Mouse (Mus musculus) CH12.LX (cell line): ENCODE data around the gene Chst5. TPM values are rescaled to one million over a fixed set of nuclear protein-coding genes. Genes with fewer than 3 reads are reported as not detected.

ENCODE experiments used
- DNase-seq: peaks from one replicate; pipeline ENCODE4 v3.0.0-alpha.2; 2013; ENCODE audit errors: extremely low read depth
- H3K27ac ChIP-seq: 2 replicates; pipeline ENCODE4 v1.5.1; 2012; ENCODE audit warnings: low read depth, mild to moderate bottlenecking, control low read depth, moderate library complexity; ENCODE audit not compliant: insufficient read depth
- H3K27me3 ChIP-seq: replicated peaks from 2 replicates; pipeline ENCODE3; 2012; ENCODE audit warnings: inconsistent platforms
- H3K36me3 ChIP-seq, 2 experiments: replicated peaks in 1 of 2; 2 replicates each; pipeline versions ENCODE3 to v1.6.1; 2012; ENCODE audit warnings: inconsistent platforms in 1 of 2, low read length in 1 of 2, mild to moderate bottlenecking in 1 of 2, mixed read lengths in 1 of 2, moderate library complexity in 1 of 2; ENCODE audit not compliant: control insufficient read depth in 1 of 2, insufficient read depth in 1 of 2
- H3K4me1 ChIP-seq, 2 experiments: 2 replicates each; pipeline ENCODE4 v1.6.1; 2012; ENCODE audit warnings: inconsistent platforms in 1 of 2, moderate library complexity in 1 of 2; ENCODE audit not compliant: insufficient read depth in 2 of 2, control insufficient read depth in 1 of 2
- H3K4me2 ChIP-seq: 2 replicates; pipeline ENCODE4 v1.6.1; 2012; ENCODE audit warnings: low read depth, mild to moderate bottlenecking, control low read depth; ENCODE audit not compliant: poor library complexity, insufficient read depth, severe bottlenecking
- H3K4me3 ChIP-seq, 3 experiments: fragments of 150-350 bp in 1 of 3; sonication (generic) in 1 of 3; replicated peaks in 1 of 3; 2 replicates each; pipeline versions ENCODE3 to v1.5.1; 2011 to 2012; ENCODE audit warnings: low read depth in 2 of 3, low read length in 2 of 3, mild to moderate bottlenecking in 2 of 3, moderate library complexity in 2 of 3, control low read depth in 1 of 3, improper control_type of control experiment in 1 of 3, inconsistent platforms in 1 of 3, mixed read lengths in 1 of 3; ENCODE audit not compliant: poor library complexity in 1 of 3
- H3K79me2 ChIP-seq: replicated peaks from 2 replicates; pipeline ENCODE4 v1.6.1; 2012; ENCODE audit warnings: mild to moderate bottlenecking, moderate library complexity; ENCODE audit not compliant: control insufficient read depth, poor library complexity, insufficient read depth, severe bottlenecking; ENCODE audit errors: extremely low read depth
- H3K9ac ChIP-seq: 2 replicates; pipeline ENCODE4 v1.6.1; 2012; ENCODE audit warnings: low read depth, mild to moderate bottlenecking, control low read depth, moderate library complexity; ENCODE audit not compliant: insufficient read depth
- H3K9me3 ChIP-seq: replicated peaks from 2 replicates; pipeline ENCODE3; 2012; ENCODE audit warnings: low read length, inconsistent platforms, mixed read lengths
- BHLHE40 ChIP-seq: IDR thresholded peaks from 2 replicates; pipeline ENCODE4 v1.6.1; 2011; ENCODE audit warnings: mild to moderate bottlenecking, low read depth, low read length, improper control_type of control experiment
- CHD1 ChIP-seq: IDR thresholded peaks from 2 replicates; pipeline ENCODE4 v1.6.1; 2012; ENCODE audit warnings: low read depth, low read length, improper control_type of control experiment, inconsistent platforms
- CHD2 ChIP-seq: IDR thresholded peaks from 2 replicates; pipeline ENCODE4 v1.6.1; 2011; ENCODE audit warnings: low read length, improper control_type of control experiment
- CTCF ChIP-seq, 2 experiments: IDR thresholded peaks in 1 of 2; conservative IDR thresholded peaks in 1 of 2; 2 replicates each; pipeline ENCODE4 v1.5.1; 2011 to 2012; ENCODE audit warnings: low read depth in 2 of 2, low read length in 2 of 2, improper control_type of control experiment in 1 of 2, inconsistent platforms in 1 of 2, mild to moderate bottlenecking in 1 of 2, moderate library complexity in 1 of 2
- E2F4 ChIP-seq: IDR thresholded peaks from 2 replicates; pipeline ENCODE4 v1.6.1; 2011; ENCODE audit warnings: low read depth, low read length, improper control_type of control experiment; ENCODE audit not compliant: insufficient replicate concordance
- ELF1 ChIP-seq: IDR thresholded peaks from 2 replicates; pipeline ENCODE4 v1.6.1; 2014; ENCODE audit warnings: low read depth, mild to moderate bottlenecking, inconsistent platforms, low read length, improper control_type of control experiment
- EP300 ChIP-seq: IDR thresholded peaks from 2 replicates; pipeline ENCODE4 v1.6.1; 2011; ENCODE audit warnings: low read length, improper control_type of control experiment
- ETS1 ChIP-seq: conservative IDR thresholded peaks from 2 replicates; pipeline ENCODE4 v1.6.1; 2012; ENCODE audit warnings: low read depth, mild to moderate bottlenecking, inconsistent platforms, low read length, improper control_type of control experiment, moderate library complexity
- GABPA ChIP-seq: IDR thresholded peaks from 2 replicates; pipeline ENCODE4 v1.6.1; 2012; ENCODE audit warnings: low read depth, low read length, improper control_type of control experiment, inconsistent platforms; ENCODE audit not compliant: insufficient replicate concordance
- HCFC1 ChIP-seq: IDR thresholded peaks from 2 replicates; pipeline ENCODE4 v1.6.1; 2012; ENCODE audit warnings: low read depth, mild to moderate bottlenecking, inconsistent platforms, low read length, improper control_type of control experiment
- IRF4 ChIP-seq: IDR thresholded peaks from 2 replicates; pipeline ENCODE4 v1.6.1; 2014; ENCODE audit warnings: low read depth, mild to moderate bottlenecking, inconsistent platforms, low read length, improper control_type of control experiment
- JUN ChIP-seq: IDR thresholded peaks from 2 replicates; pipeline ENCODE4 v1.6.1; 2011; ENCODE audit warnings: low read depth, mild to moderate bottlenecking, low read length, improper control_type of control experiment, moderate library complexity; ENCODE audit not compliant: insufficient read depth
- JUND ChIP-seq: conservative IDR thresholded peaks from 2 replicates; pipeline ENCODE4 v1.6.1; 2011; ENCODE audit warnings: low read depth, low read length, improper control_type of control experiment
- KAT2A ChIP-seq: IDR thresholded peaks from 2 replicates; pipeline ENCODE4 v1.6.1; 2012; ENCODE audit warnings: low read length, improper control_type of control experiment, inconsistent platforms; ENCODE audit not compliant: insufficient replicate concordance
- MAFK ChIP-seq: IDR thresholded peaks from 2 replicates; pipeline ENCODE4 v1.6.1; 2011; ENCODE audit warnings: low read length, improper control_type of control experiment; ENCODE audit not compliant: insufficient replicate concordance
- MAX ChIP-seq: IDR thresholded peaks from 2 replicates; pipeline ENCODE4 v1.6.1; 2011; ENCODE audit warnings: low read length, improper control_type of control experiment
- MAZ ChIP-seq: IDR thresholded peaks from 2 replicates; pipeline ENCODE4 v1.6.1; 2012; ENCODE audit warnings: low read depth, mild to moderate bottlenecking, inconsistent platforms, low read length, improper control_type of control experiment, moderate library complexity
- MEF2A ChIP-seq: IDR thresholded peaks from 2 replicates; pipeline ENCODE4 v1.6.1; 2014; ENCODE audit warnings: low read depth, mild to moderate bottlenecking, inconsistent platforms, low read length, improper control_type of control experiment, borderline replicate concordance
- MXI1 ChIP-seq: IDR thresholded peaks from 2 replicates; pipeline ENCODE4 v1.6.1; 2011; ENCODE audit warnings: mild to moderate bottlenecking, low read depth, low read length, improper control_type of control experiment
- MYC ChIP-seq: IDR thresholded peaks from 2 replicates; pipeline ENCODE4 v1.6.1; 2011; ENCODE audit warnings: low read depth, mild to moderate bottlenecking, improper control_type of control experiment, low read length
- NELFE ChIP-seq: IDR thresholded peaks from 2 replicates; pipeline ENCODE4 v1.6.1; 2011; ENCODE audit warnings: low read depth, low read length, improper control_type of control experiment
- NRF1 ChIP-seq: IDR thresholded peaks from 2 replicates; pipeline ENCODE4 v1.6.1; 2014; ENCODE audit warnings: low read depth, mild to moderate bottlenecking, inconsistent platforms, low read length, improper control_type of control experiment, moderate library complexity
- PAX5 ChIP-seq: IDR thresholded peaks from 2 replicates; pipeline ENCODE4 v1.6.1; 2012; ENCODE audit warnings: low read length, inconsistent platforms, mixed read lengths
- POLR2A ChIP-seq: IDR thresholded peaks from 2 replicates; pipeline ENCODE4 v1.6.1; 2011; ENCODE audit warnings: low read depth, mild to moderate bottlenecking, improper control_type of control experiment, low read length
- POLR2AphosphoS2 ChIP-seq: IDR thresholded peaks from 2 replicates; pipeline ENCODE4 v1.6.1; 2011; ENCODE audit warnings: low read depth, low read length, improper control_type of control experiment
- RAD21 ChIP-seq: IDR thresholded peaks from 2 replicates; pipeline ENCODE4 v1.6.1; 2011; ENCODE audit warnings: low read depth, mild to moderate bottlenecking, low read length, improper control_type of control experiment, moderate library complexity
- RCOR1 ChIP-seq: conservative IDR thresholded peaks from 2 replicates; pipeline ENCODE4 v1.6.1; 2012; ENCODE audit warnings: low read depth, mild to moderate bottlenecking, inconsistent platforms, low read length, improper control_type of control experiment
- SIN3A ChIP-seq: IDR thresholded peaks from 2 replicates; pipeline ENCODE4 v1.6.1; 2012; ENCODE audit warnings: low read length, improper control_type of control experiment, inconsistent platforms
- SMC3 ChIP-seq: IDR thresholded peaks from 2 replicates; pipeline ENCODE4 v1.6.1; 2011; ENCODE audit warnings: low read depth, low read length, improper control_type of control experiment
- TBP ChIP-seq: conservative IDR thresholded peaks from 2 replicates; pipeline ENCODE4 v1.6.1; 2011; ENCODE audit warnings: low read depth, low read length, improper control_type of control experiment
- TCF12 ChIP-seq: IDR thresholded peaks from 2 replicates; pipeline ENCODE4 v1.6.1; 2014; ENCODE audit warnings: low read depth, mild to moderate bottlenecking, inconsistent platforms, low read length, improper control_type of control experiment
- UBTF ChIP-seq: IDR thresholded peaks from 2 replicates; pipeline ENCODE4 v1.6.1; 2012; ENCODE audit warnings: low read depth, mild to moderate bottlenecking, inconsistent platforms, low read length, improper control_type of control experiment, moderate library complexity
- USF1 ChIP-seq: IDR thresholded peaks from 2 replicates; pipeline ENCODE4 v1.6.1; 2014; ENCODE audit warnings: low read depth, mild to moderate bottlenecking, inconsistent platforms, low read length, improper control_type of control experiment
- USF2 ChIP-seq: conservative IDR thresholded peaks from 2 replicates; pipeline ENCODE4 v1.6.1; 2011; ENCODE audit warnings: low read depth, low read length, improper control_type of control experiment
- ZC3H11A ChIP-seq: IDR thresholded peaks from 2 replicates; pipeline ENCODE4 v1.6.1; 2012; ENCODE audit warnings: low read depth, mild to moderate bottlenecking, inconsistent platforms, low read length, improper control_type of control experiment
- ZKSCAN1 ChIP-seq: IDR thresholded peaks from 2 replicates; pipeline ENCODE4 v1.6.1; 2012; ENCODE audit warnings: low read depth, inconsistent platforms, low read length, improper control_type of control experiment, borderline replicate concordance
- ZMIZ1 ChIP-seq: IDR thresholded peaks from 2 replicates; pipeline ENCODE4 v1.6.1; 2012; ENCODE audit warnings: low read depth, mild to moderate bottlenecking, inconsistent platforms, low read length, improper control_type of control experiment
- ZNF384 ChIP-seq: IDR thresholded peaks from 2 replicates; pipeline ENCODE4 v1.6.1; 2012; ENCODE audit warnings: low read depth, low read length, improper control_type of control experiment, inconsistent platforms
- dilution Hi-C: fragments of 300-500 bp; cut with MboI; formaldehyde crosslinking; loops from 2 replicates; pipeline ENCODE4 v1.14.3; 2020; ENCODE audit warnings: low sequenced_read_pairs; ENCODE audit not compliant: extremely low pct_unique_long_range_greater_than_20kb, extremely low pct_ligation_motif_present
- in situ Hi-C: fragments of 300-500 bp; cut with MboI; formaldehyde crosslinking; loops from 3 replicates; pipeline ENCODE4 v1.14.3; 2019; ENCODE audit warnings: low sequenced_read_pairs, low pct_ligation_motif_present, low pct_unique_long_range_greater_than_20kb, mixed read lengths
- polyA plus RNA-seq: library from polyadenylated mRNA; unstranded; fragments of >175 nt; gene quantifications from 2 replicates; pipeline ENCODE4 v1.2.1, GENCODE M21; 2012; ENCODE audit warnings: low read depth; ENCODE audit not compliant: insufficient read length
- total RNA-seq, 2 experiments: library from RNA; depleted of rRNA; stranded (reverse); fragments of 300-350 nt in 1 of 2; fragments of >200 nt in 1 of 2; gene quantifications; 2 replicates each; pipeline ENCODE4 v1.2.3; 2012 to 2014

The Chst5 gene
- total and polyA plus RNA-seq, 3 experiments, result not detected

GRCm38 (mm10) chr8:111939516-111940142 lies 29.4 kb upstream of the Chst5 start:
- H3K4me3 ChIP-seq, result peak overlapping the region; percentile 92 to 98 (median 98)
- no peaks in the 10 kb centered on the region for H3K9me3 ChIP-seq
- in situ Hi-C loops (no loop called here), dilution Hi-C loops (no loop called here)
- DNase-seq, result peak; percentile 87
- H3K27ac ChIP-seq, result no peak overlapping the region
- H3K9ac ChIP-seq, result peak overlapping the region; percentile 60; the same call in 1 of the 2 replicates
- peaks cover 12 to 23% of the 10 kb centered on the region in 2 experiments for H3K36me3 ChIP-seq
- TF ChIP-seq USF1 (peak; percentile 78), EP300 (no peak; the same call in 1 of the 2 replicates), MXI1 (peak; percentile 62; the same call in 1 of the 2 replicates), NRF1 (no peak), KAT2A (no peak), HCFC1 (no peak), POLR2A (peak; percentile 36; the same call in 1 of the 2 replicates), SIN3A (peak; percentile 33; the same call in 1 of the 2 replicates), UBTF (no peak), BHLHE40 (peak; percentile 96), ZMIZ1 (no peak), MEF2A (no peak), RAD21 (no peak), ZNF384 (no peak; the same call in none of the 2 replicates), ELF1 (peak; percentile 91), IRF4 (no peak; the same call in 1 of the 2 replicates), JUN (no peak), CHD1 (no peak), JUND (0 out of 2 replicates have a peak, but pooled peaks have one; percentile 9), MAFK (no peak), CHD2 (peak; percentile 71; the same call in 1 of the 2 replicates), E2F4 (no peak), ZKSCAN1 (no peak), TCF12 (peak; percentile 58; the same call in 1 of the 2 replicates), POLR2AphosphoS2 (no peak), TBP (0 out of 2 replicates have a peak, but pooled peaks have one; percentile 17), PAX5 (no peak), NELFE (0 out of 2 replicates have a peak, but pooled peaks have one; percentile 12), RCOR1 (no peak), MAX (peak; percentile 99), MYC (peak; percentile 94), CTCF (conservative IDR thresholded peaks at IDR 0.05 in 1 of 2, IDR thresholded peaks at IDR 0.05 in 1 of 2; ENCODE audit: low read depth in 2 of 2, low read length in 2 of 2) (no peak), GABPA (no peak), SMC3 (no peak), ETS1 (peak; percentile 68), ZC3H11A (no peak), USF2 (peak; percentile 65), MAZ (no peak)
- H3K27me3 ChIP-seq, result no peaks in the 10 kb centered on the region
- H3K4me2 ChIP-seq, result peak overlapping the region; percentile 90
- H3K79me2 ChIP-seq, result peaks cover 10% of the 10 kb centered on the region; the same call in 1 of the 2 replicates
- H3K4me1 ChIP-seq, result peaks cover 0 to 35% of the 10 kb centered on the region in 2 experiments; a peak in 2 of 4 replicates
